ENCODE assay signal across 10 mouse cellular contexts in the genomic region with DNA sequence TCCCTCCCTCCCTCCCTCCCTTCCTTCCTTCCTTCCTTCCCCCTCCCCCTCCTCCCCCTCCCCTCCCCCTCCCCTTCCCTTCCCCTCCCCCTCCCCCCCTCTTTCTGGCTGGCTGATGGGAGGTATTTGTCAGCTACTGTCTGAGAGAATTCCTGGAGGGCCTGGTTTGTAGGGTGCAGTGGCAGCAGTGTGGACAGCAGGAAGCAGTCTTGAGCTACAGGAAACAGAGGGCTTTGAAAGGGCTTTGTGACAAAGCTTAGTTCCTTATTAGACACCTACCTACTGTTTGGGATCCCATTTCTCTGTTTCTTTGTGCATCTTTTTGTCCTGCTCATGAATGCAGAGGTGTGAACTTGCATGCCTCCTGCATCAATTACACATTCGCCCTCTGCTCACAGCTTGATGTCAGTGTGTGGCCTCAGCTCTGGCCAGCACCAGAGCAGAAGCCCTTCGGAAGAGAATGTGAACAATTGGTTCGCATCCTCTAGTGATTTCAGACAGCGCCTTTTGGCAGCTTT. TPM values are rescaled to one million over a fixed set of nuclear protein-coding genes. Genes with fewer than 3 reads are reported as not detected.
DNase-seq lines count a peak whose midpoint lies in the region; ATAC-seq and TF ChIP-seq lines count a peak whose summit lies in the region.
"Had no signal": no experiment of that assay in that cellular context is flagged by ENCODE, and none has a peak within 500 bp of the region (broad histone marks: within the 10 kb centered on the region; RNA-seq: fewer than 3 reads in every experiment).

No protein-coding gene starts in this region.

- no peaks in the 10 kb centered on the region for H3K4me1 ChIP-seq in lung, embryonic 14.5 days (ENCODE audit: insufficient read depth)
- no peaks in the 10 kb centered on the region for H3K4me1 ChIP-seq in forebrain, embryonic 15.5 days
- H3K4me1 ChIP-seq: embryonic facial prominence, embryonic 13.5 days had no signal

- no peaks in the 10 kb centered on the region for H3K9me3 ChIP-seq in lung, embryonic 14.5 days (ENCODE audit: low read depth, low read length)
- no peaks in the 10 kb centered on the region for H3K9me3 ChIP-seq in forebrain, embryonic 15.5 days
- H3K9me3 ChIP-seq: embryonic facial prominence, embryonic 13.5 days had no signal

- DNase-seq in heart, postnatal 10 days = peak; percentile 19 to 47
- no peak for DNase-seq in heart, postnatal 25 days (ENCODE audit: low spot score)
- peak; percentile 5 for DNase-seq in right cerebral cortex, postnatal 4 days
- no peak for DNase-seq in right cerebral cortex, adult 18-20 months
- peak; percentile 53 for DNase-seq in lung, embryonic 14.5 days
- DNase-seq in spleen, postnatal 10 days (ENCODE audit: low spot score in 2 of 2) = no peak
- no peak for DNase-seq in thymus, postnatal 25 days

- ATAC-seq in lung, embryonic 14.5 days (ENCODE audit: insufficient read depth) = no peak
- no peak for ATAC-seq in forebrain, embryonic 15.5 days (replicated peaks)

- peak; percentile 54 for TF ChIP-seq CTCF in lung, embryonic 14.5 days (IDR thresholded peaks at IDR 0.05; ENCODE audit: low read depth)

- H3K4me3 ChIP-seq in lung, embryonic 14.5 days (ENCODE audit: low read depth, low read length) = no peak overlapping the region
- no peak overlapping the region for H3K4me3 ChIP-seq in forebrain, embryonic 15.5 days
- H3K4me3 ChIP-seq: embryonic facial prominence, embryonic 13.5 days had no signal

- H3K27me3 ChIP-seq in lung, embryonic 14.5 days (ENCODE audit: insufficient read depth, low read length) = no peaks in the 10 kb centered on the region
- no peaks in the 10 kb centered on the region for H3K27me3 ChIP-seq in forebrain, embryonic 15.5 days
- H3K27me3 ChIP-seq: embryonic facial prominence, embryonic 13.5 days had no signal

- 42% methylated on average over 4 of the region's 4 CpGs for WGBS in lung, embryonic 14.5 days
- 41% methylated on average over 4 of the region's 4 CpGs for WGBS in forebrain, embryonic 15.5 days

- intact Hi-C loops in heart, postnatal 10 days (cut with DNase I) = no loop called here
- intact Hi-C loops in heart, postnatal 25 days (cut with DNase I) = no loop called here

- H3K4me2 ChIP-seq in lung, embryonic 14.5 days = no peak overlapping the region
- H3K4me2 ChIP-seq in forebrain, embryonic 15.5 days (replicated peaks) = no peak overlapping the region
- H3K4me2 ChIP-seq: embryonic facial prominence, embryonic 13.5 days had no signal

- no peaks in the 10 kb centered on the region for H3K36me3 ChIP-seq in lung, embryonic 14.5 days (ENCODE audit: insufficient read depth)
- H3K36me3 ChIP-seq in forebrain, embryonic 15.5 days = no peaks in the 10 kb centered on the region
- H3K36me3 ChIP-seq: embryonic facial prominence, embryonic 13.5 days had no signal

- no peak overlapping the region for H3K9ac ChIP-seq in lung, embryonic 14.5 days
- H3K9ac ChIP-seq in forebrain, embryonic 15.5 days (replicated peaks) = no peak overlapping the region
- H3K9ac ChIP-seq: embryonic facial prominence, embryonic 13.5 days had no signal

- no peak overlapping the region for H3K27ac ChIP-seq in lung, embryonic 14.5 days (ENCODE audit: low read depth)
- no peak overlapping the region for H3K27ac ChIP-seq in forebrain, embryonic 15.5 days (replicated peaks)
- H3K27ac ChIP-seq: embryonic facial prominence, embryonic 13.5 days had no signal

RNA-seq across cellular contexts. Expression of a gene that starts 31.5 kb away (rescaled TPM):
- total RNA-seq in heart, postnatal 10 days (2021) = under 1 TPM; 0.20 to 0.29 TPM
- not detected for total RNA-seq in heart, postnatal 25 days (2021)
- polyA plus RNA-seq in lung, embryonic 14.5 days (2014; fragmentation: Nextera tagmentation; extraction: Ambion mirVana) = 0.72 and 1.1 TPM in 2 replicates
- polyA plus RNA-seq in forebrain, embryonic 15.5 days (2015; fragmentation: Nextera tagmentation; extraction: Ambion mirVana) = 0.92 and 1.2 TPM in 2 replicates

RNA-seq across cellular contexts. Expression of a gene that starts 40.3 kb away (rescaled TPM):
- total RNA-seq in heart, postnatal 10 days (2021) = not detected
- total RNA-seq in heart, postnatal 25 days (2021) = not detected
- 0.11 TPM in 1 of 2 replicates, not detected in the other for polyA plus RNA-seq in lung, embryonic 14.5 days (2014; fragmentation: Nextera tagmentation; extraction: Ambion mirVana)
- polyA plus RNA-seq in forebrain, embryonic 15.5 days (2015; fragmentation: Nextera tagmentation; extraction: Ambion mirVana) = 0.08 and 0.24 TPM in 2 replicates
- polyA plus RNA-seq: lung, embryonic 16.5 days had no signal

Comparison
In these comparisons a context has a peak if more than half of its experiments do, and no peak if none do; other contexts are left out.
1. DNase-seq: peak in heart, postnatal 10 days (2 of 2), right cerebral cortex, postnatal 4 days (single experiment) and lung, embryonic 14.5 days (single experiment); none in heart, postnatal 25 days (single experiment), right cerebral cortex, adult 18-20 months (single experiment), spleen, postnatal 10 days (0 of 2) and thymus, postnatal 25 days (single experiment).